Mouse (Mus musculus): ENCODE results near the gene Bpifb9b.
"Not testable (repeated sequence)": the region's sequence is repeated elsewhere in the genome, so short reads cannot be mapped to it uniquely, and the experiment has no call there.

Bpifb9b gene

GRCm38 (mm10) chr2:154306927-154307326 lies at the start of gene Bpifb9b:
Bpifb9b (plus strand) TSS chr2:154307227.
- TF ChIP-seq GATA4 (IDR thresholded peaks at IDR 0.05; ENCODE audit: insufficient replicate concordance, low read length) = not testable (repeated sequence)

GRCm38 (mm10) chr2:154257554-154257953 lies 49.5 kb upstream of the Bpifb9b start, which contains the start of gene Bpifb9a:
Bpifb9a (plus strand) TSS chr2:154257854.
- TF ChIP-seq GATA4 (IDR thresholded peaks at IDR 0.05; ENCODE audit: insufficient replicate concordance, low read length) = not testable (repeated sequence)

GRCm38 (mm10) chr2:154292833-154293232 lies 14.2 kb upstream of the Bpifb9b start:
- no peak for TF ChIP-seq GATA4 (IDR thresholded peaks at IDR 0.05; ENCODE audit: insufficient replicate concordance, low read length)

- TF ChIP-seq GATA4 (IDR thresholded peaks at IDR 0.05; ENCODE audit: insufficient replicate concordance, low read length) = no peak
These were observed 6.5 kb upstream of the Bpifb9b start for GRCm38 (mm10) chr2:154300496-154300895.

GRCm38 (mm10) chr2:154301763-154302162 lies 5.3 kb upstream of the Bpifb9b start:
- no peak for TF ChIP-seq GATA4 (IDR thresholded peaks at IDR 0.05; ENCODE audit: insufficient replicate concordance, low read length)

- TF ChIP-seq GATA4 (IDR thresholded peaks at IDR 0.05; ENCODE audit: insufficient replicate concordance, low read length) = no peak
These were observed 19.8 kb downstream of the Bpifb9b start for GRCm38 (mm10) chr2:154326852-154327251.

- no peak for TF ChIP-seq GATA4 (IDR thresholded peaks at IDR 0.05; ENCODE audit: insufficient replicate concordance, low read length)
These were observed 28.5 kb downstream of the Bpifb9b start for GRCm38 (mm10) chr2:154335572-154335971.

GRCm38 (mm10) chr2:154338161-154338560 lies 31.1 kb downstream of the Bpifb9b start:
- TF ChIP-seq GATA4 (IDR thresholded peaks at IDR 0.05; ENCODE audit: insufficient replicate concordance, low read length) = no peak

GRCm38 (mm10) chr2:154339356-154339755 lies 32.3 kb downstream of the Bpifb9b start:
- no peak for TF ChIP-seq GATA4 (IDR thresholded peaks at IDR 0.05; ENCODE audit: insufficient replicate concordance, low read length)

- TF ChIP-seq GATA4 (IDR thresholded peaks at IDR 0.05; ENCODE audit: insufficient replicate concordance, low read length) = no peak
These were observed 41.1 kb downstream of the Bpifb9b start for GRCm38 (mm10) chr2:154348152-154348551.

GRCm38 (mm10) chr2:154367510-154367909 lies 60.5 kb downstream of the Bpifb9b start:
- no peak for TF ChIP-seq GATA4 (IDR thresholded peaks at IDR 0.05; ENCODE audit: insufficient replicate concordance, low read length)

All from liver, adult (tissue).